ENCODE assay signal across 23 mouse cellular contexts in the genomic region with DNA sequence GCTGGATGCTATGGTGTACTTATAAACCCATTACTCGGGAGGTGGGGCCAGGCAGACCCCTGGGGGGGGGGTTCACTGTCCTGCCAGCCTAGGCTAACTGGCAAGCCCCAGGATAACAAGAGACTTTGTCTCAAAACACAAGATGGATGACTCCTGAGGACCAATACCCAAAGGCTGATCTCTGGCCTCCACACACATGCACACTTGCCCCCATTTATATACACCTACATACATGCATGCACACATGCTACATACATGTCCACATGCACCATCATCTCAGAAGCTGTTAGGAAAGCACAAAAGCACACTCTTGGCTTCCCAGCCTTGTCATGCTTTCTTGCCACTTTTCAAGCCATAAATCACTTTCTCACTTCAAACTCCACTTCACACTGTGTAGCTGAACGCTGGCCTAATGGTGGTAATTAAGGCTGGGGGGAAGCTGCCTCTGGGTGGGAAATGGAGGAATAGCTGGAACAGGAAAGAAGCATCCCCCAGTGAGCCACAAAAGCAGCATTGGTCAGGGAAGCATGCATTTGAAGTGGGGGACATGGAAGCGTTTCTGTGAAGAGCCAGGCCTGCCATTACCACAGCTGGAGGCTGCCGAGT. TPM values are rescaled to one million over a fixed set of nuclear protein-coding genes. Genes with fewer than 3 reads are reported as not detected.
DNase-seq lines count a peak whose midpoint lies in the region; ATAC-seq and TF ChIP-seq lines count a peak whose summit lies in the region.
"Had no signal": no experiment of that assay in that cellular context is flagged by ENCODE, and none has a peak within 500 bp of the region (broad histone marks: within the 10 kb centered on the region; RNA-seq: fewer than 3 reads in every experiment).

No protein-coding gene starts in this region.

- TF ChIP-seq CTCF in forebrain, postnatal 0 days (IDR thresholded peaks at IDR 0.05; ENCODE audit: low read depth), result no peak

- H3K9me3 ChIP-seq in heart, embryonic 10.5 days, result no peaks in the 10 kb centered on the region
- H3K9me3 ChIP-seq in forebrain, postnatal 0 days (ENCODE audit: low read length), result no peaks in the 10 kb centered on the region
- H3K9me3 ChIP-seq in neural tube, embryonic 13.5 days, result no peaks in the 10 kb centered on the region
- H3K9me3 ChIP-seq: heart, embryonic 15.5 days; lung, embryonic 15.5 days; midbrain, embryonic 10.5 days; stomach, embryonic 15.5 days had no signal

- H3K4me3 ChIP-seq in heart, embryonic 10.5 days, result no peak overlapping the region
- H3K4me3 ChIP-seq in forebrain, postnatal 0 days (ENCODE audit: low read depth, low read length), result no peak overlapping the region
- no peak overlapping the region for H3K4me3 ChIP-seq in neural tube, embryonic 13.5 days
- H3K4me3 ChIP-seq: heart, adult 2 months; heart, embryonic 15.5 days; left cerebral cortex, adult 2 months; lung, embryonic 15.5 days; midbrain, embryonic 10.5 days; stomach, embryonic 15.5 days had no signal

- no peaks in the 10 kb centered on the region for H3K27me3 ChIP-seq in heart, embryonic 10.5 days (ENCODE audit: insufficient read depth, poor library complexity, severe bottlenecking)
- no peaks in the 10 kb centered on the region for H3K27me3 ChIP-seq in forebrain, postnatal 0 days (ENCODE audit: insufficient read depth, low read length)
- H3K27me3 ChIP-seq in neural tube, embryonic 13.5 days, result no peaks in the 10 kb centered on the region
- H3K27me3 ChIP-seq: heart, embryonic 15.5 days; lung, embryonic 15.5 days; stomach, embryonic 15.5 days had no signal

- H3K9ac ChIP-seq in forebrain, postnatal 0 days, result no peak overlapping the region
- no peak overlapping the region for H3K9ac ChIP-seq in neural tube, embryonic 13.5 days
- H3K9ac ChIP-seq: heart, embryonic 15.5 days; liver, embryonic 14.5 days; lung, embryonic 15.5 days; stomach, embryonic 15.5 days had no signal

- 42% methylated on average over 4 of the region's 4 CpGs for WGBS in heart, embryonic 10.5 days
- 45% methylated on average over 4 of the region's 4 CpGs for WGBS in forebrain, postnatal 0 days
- WGBS in neural tube, embryonic 13.5 days, result 11% methylated on average over 4 of the region's 4 CpGs

- DNase-seq in heart, embryonic 10.5 days (ENCODE audit: low spot score), result peak; percentile 53
- DNase-seq in heart, postnatal 25 days (ENCODE audit: low spot score), result no peak
- peak; percentile 31 for DNase-seq in brain, adult 2 months (ENCODE audit: low read depth, low spot score)
- DNase-seq in forebrain, postnatal 0 days, result no peak
- DNase-seq in layer of hippocampus, adult 11-12 months (ENCODE audit: low spot score), result no peak
- no peak for DNase-seq in layer of hippocampus, postnatal 14 days (ENCODE audit: low spot score in 2 of 2)
- DNase-seq: B cell, adult 2 months; cerebellum, adult 9-10 months; gastrocnemius, postnatal 10 days; heart, adult 2 months; lung, postnatal 4 days; retina, postnatal 1 day; thymus, adult 2 months had no signal

- no peaks in the 10 kb centered on the region for H3K36me3 ChIP-seq in heart, embryonic 10.5 days
- no peaks in the 10 kb centered on the region for H3K36me3 ChIP-seq in forebrain, postnatal 0 days (ENCODE audit: insufficient read depth)
- no peaks in the 10 kb centered on the region for H3K36me3 ChIP-seq in neural tube, embryonic 13.5 days
- H3K36me3 ChIP-seq: heart, embryonic 15.5 days; lung, embryonic 15.5 days; midbrain, embryonic 10.5 days; stomach, embryonic 15.5 days had no signal

- intact Hi-C loops in heart, postnatal 25 days (cut with DNase I), result no loop called here

- ATAC-seq in forebrain, postnatal 0 days, result peak; percentile 21; the same call in 1 of the 2 replicates
- ATAC-seq in neural tube, embryonic 13.5 days (ENCODE audit: low read depth), result peak; percentile 80
- ATAC-seq: intestine, postnatal 0 days had no signal

- H3K27ac ChIP-seq in heart, embryonic 10.5 days, result no peak overlapping the region
- no peak overlapping the region for H3K27ac ChIP-seq in forebrain, postnatal 0 days (ENCODE audit: low read depth, low read length)
- no peak overlapping the region for H3K27ac ChIP-seq in neural tube, embryonic 13.5 days (replicated peaks)
- H3K27ac ChIP-seq: heart, adult 2 months; heart, embryonic 15.5 days; kidney, postnatal 0 days; left cerebral cortex, adult 2 months; liver, embryonic 14.5 days; lung, embryonic 15.5 days; midbrain, embryonic 10.5 days; stomach, embryonic 15.5 days had no signal

- H3K4me2 ChIP-seq in forebrain, postnatal 0 days (ENCODE audit: low read depth), result no peak overlapping the region
- no peak overlapping the region for H3K4me2 ChIP-seq in neural tube, embryonic 13.5 days
- H3K4me2 ChIP-seq: heart, embryonic 15.5 days; lung, embryonic 15.5 days; stomach, embryonic 15.5 days had no signal

- H3K4me1 ChIP-seq in heart, embryonic 10.5 days, result no peaks in the 10 kb centered on the region
- H3K4me1 ChIP-seq in forebrain, postnatal 0 days (ENCODE audit: insufficient read depth), result no peaks in the 10 kb centered on the region
- H3K4me1 ChIP-seq in neural tube, embryonic 13.5 days (replicated peaks), result 0 out of 2 replicates have a peak, but pooled peaks cover 3% of the 10 kb centered on the region
- H3K4me1 ChIP-seq: heart, embryonic 15.5 days; lung, embryonic 15.5 days; midbrain, embryonic 10.5 days; stomach, embryonic 15.5 days had no signal

RNA-seq across cellular contexts. Expression of a gene that starts 46.7 kb away (rescaled TPM):
- 0.16 and 0.51 TPM in 2 replicates for polyA plus RNA-seq in heart, embryonic 10.5 days (2016; fragmentation: Nextera tagmentation; extraction: Ambion mirVana)
- total RNA-seq in heart, postnatal 25 days (2021), result under 1 TPM; 0.49 to 0.89 TPM
- total RNA-seq in forebrain, postnatal 0 days (2014; rRNA removed), result 88.4 and 114 TPM in 2 replicates
- polyA plus RNA-seq in forebrain, postnatal 0 days (2015; fragmentation: Nextera tagmentation; extraction: Ambion mirVana), result 71.2 and 91.4 TPM in 2 replicates
- polyA plus RNA-seq in neural tube, embryonic 13.5 days (2015; fragmentation: Nextera tagmentation; extraction: Ambion mirVana), result 20.5 and 21.0 TPM in 2 replicates
- 10 to 100 TPM; 61.2 to 62.1 TPM for total RNA-seq in layer of hippocampus, postnatal 14 days (2021)
- total RNA-seq: hematopoietic stem cell, adult 5-6 weeks had no signal

Comparison
In these comparisons a context has a peak if more than half of its experiments do, and no peak if none do; other contexts are left out.
1. DNase-seq: peak in heart, embryonic 10.5 days (single experiment) and brain, adult 2 months (single experiment); none in heart, postnatal 25 days (single experiment), forebrain, postnatal 0 days (single experiment), layer of hippocampus, adult 11-12 months (single experiment) and layer of hippocampus, postnatal 14 days (0 of 2).
2. RNA of a gene that starts 46.7 kb away (total RNA-seq): 88.4 to 114 TPM in forebrain, postnatal 0 days and 61.2 to 62.1 TPM in layer of hippocampus, postnatal 14 days; 0.49 to 0.89 TPM in heart, postnatal 25 days; every median in the first group is over 10 times any median in the second.